Mouse (Mus musculus): ENCODE measurements around the gene Trak2.

DNA sequence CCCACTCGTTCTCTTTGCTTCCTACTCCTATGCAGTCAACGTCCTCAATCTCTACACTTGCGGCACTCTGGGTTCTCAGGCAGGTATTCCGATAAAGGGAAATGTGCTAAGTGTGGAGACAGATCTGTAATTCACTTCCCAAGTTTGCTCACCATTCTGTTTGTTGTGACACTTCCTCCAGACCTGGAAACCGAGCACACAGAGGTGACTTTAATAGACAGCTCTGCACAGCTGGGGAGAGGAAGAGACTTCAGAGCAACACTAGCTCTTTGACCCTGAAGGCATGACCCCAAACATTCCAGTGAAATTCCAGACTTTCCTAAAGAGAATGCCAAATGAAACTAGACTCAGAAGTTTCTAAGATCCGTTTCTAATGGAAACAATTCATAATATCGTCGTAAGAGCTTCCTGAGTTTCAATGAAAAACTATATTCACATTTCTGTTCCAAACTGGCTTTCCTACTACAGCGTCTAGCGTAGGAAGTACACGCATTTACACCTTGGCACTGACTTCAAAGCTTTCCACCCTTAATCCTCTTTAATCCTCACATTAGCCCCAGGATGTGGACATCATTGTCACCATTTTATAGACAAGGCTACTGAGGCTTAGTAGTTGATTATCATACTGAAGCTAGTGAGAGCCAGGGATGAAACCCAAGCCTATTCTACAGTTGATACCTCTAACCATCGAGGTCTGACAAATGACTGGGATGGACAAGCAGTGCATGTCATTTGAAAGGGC, 11.9 kb downstream of the Trak2 start:
- TF ChIP-seq CTCF (IDR thresholded peaks at IDR 0.05; ENCODE audit: borderline replicate concordance, insufficient read depth, low read depth, low read length) (no peak), POLR2A (IDR thresholded peaks at IDR 0.05; ENCODE audit: borderline replicate concordance, insufficient read depth, low read length) (no peak)

All from cerebellum, adult 2 months (tissue).